Mouse (Mus musculus): ENCODE results near the gene Ldb1. TPM values are rescaled to one million over a fixed set of nuclear protein-coding genes. Genes with fewer than 3 reads are reported as not detected.

Gene Ldb1
- total and polyA plus RNA-seq, 3 experiments: 56.9 to 120 (median 67.6) TPM

- no peak for DNase-seq (ENCODE audit: extremely low read depth)
- Histone ChIP-seq H3K4me2 (ENCODE audit: insufficient read depth, low read depth, poor library complexity, severe bottlenecking) (no peak overlapping the region), H3K27me3 (replicated peaks) (peaks cover 23% of the 10 kb centered on the region), H3K79me2 (replicated peaks; ENCODE audit: control insufficient read depth, extremely low read depth, insufficient read depth, poor library complexity, severe bottlenecking) (no peaks in the 10 kb centered on the region), H3K4me1 (ENCODE audit: control insufficient read depth in 1 of 2, insufficient read depth in 2 of 2) (peaks cover 0 to 17% of the 10 kb centered on the region in 2 experiments; a peak in 2 of 4 replicates), H3K27ac (ENCODE audit: insufficient read depth, low read depth) (no peak overlapping the region), H3K9ac (ENCODE audit: insufficient read depth, low read depth) (no peak overlapping the region), H3K36me3 (replicated peaks in 1 of 2; ENCODE audit: control insufficient read depth in 1 of 2, insufficient read depth in 1 of 2, low read length in 1 of 2) (no peaks in the 10 kb centered on the region), H3K4me3 (replicated peaks in 1 of 3; ENCODE audit: low read depth in 2 of 3, low read length in 2 of 3, poor library complexity in 1 of 3) (no peak overlapping the region), H3K9me3 (replicated peaks; ENCODE audit: low read length) (no peaks in the 10 kb centered on the region)
- in situ Hi-C loops (cut with MboI; ENCODE audit: low pct_ligation_motif_present, low pct_unique_long_range_greater_than_20kb, low sequenced_read_pairs) (no loop called here), dilution Hi-C loops (cut with MboI; ENCODE audit: extremely low pct_ligation_motif_present, extremely low pct_unique_long_range_greater_than_20kb, low sequenced_read_pairs) (no loop called here)
- no peak for TF ChIP-seq E2F4 (IDR thresholded peaks at IDR 0.05; ENCODE audit: insufficient replicate concordance, low read depth, low read length)
- TF ChIP-seq KAT2A (IDR thresholded peaks at IDR 0.05; ENCODE audit: insufficient replicate concordance, low read length): no peak
- no peak for TF ChIP-seq NELFE (IDR thresholded peaks at IDR 0.05; ENCODE audit: low read depth, low read length)
- no peak for TF ChIP-seq CTCF (conservative IDR thresholded peaks at IDR 0.05 in 1 of 2, IDR thresholded peaks at IDR 0.05 in 1 of 2; ENCODE audit: low read depth in 2 of 2, low read length in 2 of 2)
- TF ChIP-seq POLR2AphosphoS2 (IDR thresholded peaks at IDR 0.05; ENCODE audit: low read depth, low read length): no peak
- no peak for TF ChIP-seq CHD1 (IDR thresholded peaks at IDR 0.05; ENCODE audit: low read depth, low read length)
- no peak for TF ChIP-seq ELF1 (IDR thresholded peaks at IDR 0.05; ENCODE audit: low read depth, low read length)
- no peak for TF ChIP-seq ZMIZ1 (IDR thresholded peaks at IDR 0.05; ENCODE audit: low read depth, low read length)
- TF ChIP-seq MAZ (IDR thresholded peaks at IDR 0.05; ENCODE audit: low read depth, low read length): no peak
- TF ChIP-seq MYC (IDR thresholded peaks at IDR 0.05; ENCODE audit: low read depth, low read length): no peak
- no peak for TF ChIP-seq POLR2A (IDR thresholded peaks at IDR 0.05; ENCODE audit: low read depth, low read length)
- TF ChIP-seq CHD2 (IDR thresholded peaks at IDR 0.05; ENCODE audit: low read length): no peak
- no peak for TF ChIP-seq UBTF (IDR thresholded peaks at IDR 0.05; ENCODE audit: low read depth, low read length)
- no peak for TF ChIP-seq ETS1 (conservative IDR thresholded peaks at IDR 0.05; ENCODE audit: low read depth, low read length)
- no peak for TF ChIP-seq MXI1 (IDR thresholded peaks at IDR 0.05; ENCODE audit: low read depth, low read length)
These were observed 5.4 kb upstream of the Ldb1 start for GRCm38 (mm10) chr19:46050462-46050861.

GRCm38 (mm10) chr19:46049129-46049528 lies 4.1 kb upstream of the Ldb1 start:
- in situ Hi-C loops (cut with MboI; ENCODE audit: low pct_ligation_motif_present, low pct_unique_long_range_greater_than_20kb, low sequenced_read_pairs): no loop called here
- no peak overlapping the region for H3K27ac ChIP-seq (ENCODE audit: insufficient read depth, low read depth)
- dilution Hi-C loops (cut with MboI; ENCODE audit: extremely low pct_ligation_motif_present, extremely low pct_unique_long_range_greater_than_20kb, low sequenced_read_pairs): no loop called here

More at GRCm38 (mm10) chr19:46049129-46049528, 4.1 kb upstream of the Ldb1 start:
- Histone ChIP-seq H3K9ac (ENCODE audit: insufficient read depth, low read depth) (no peak overlapping the region), H3K9me3 (replicated peaks; ENCODE audit: low read length) (no peaks in the 10 kb centered on the region), H3K4me2 (ENCODE audit: insufficient read depth, low read depth, poor library complexity, severe bottlenecking) (no peak overlapping the region), H3K36me3 (replicated peaks in 1 of 2; ENCODE audit: control insufficient read depth in 1 of 2, insufficient read depth in 1 of 2, low read length in 1 of 2) (no peaks in the 10 kb centered on the region), H3K79me2 (replicated peaks; ENCODE audit: control insufficient read depth, extremely low read depth, insufficient read depth, poor library complexity, severe bottlenecking) (peaks cover 5% of the 10 kb centered on the region), H3K4me3 (replicated peaks in 1 of 3; ENCODE audit: low read depth in 2 of 3, low read length in 2 of 3, poor library complexity in 1 of 3) (no peak overlapping the region), H3K4me1 (ENCODE audit: control insufficient read depth in 1 of 2, insufficient read depth in 2 of 2) (peaks cover 0 to 15% of the 10 kb centered on the region in 2 experiments; a peak in 2 of 4 replicates), H3K27me3 (replicated peaks) (peaks cover 26% of the 10 kb centered on the region)
- no peak for DNase-seq (ENCODE audit: extremely low read depth)
- no peak for TF ChIP-seq JUN (IDR thresholded peaks at IDR 0.05; ENCODE audit: insufficient read depth, low read depth, low read length)
- no peak for TF ChIP-seq MAFK (IDR thresholded peaks at IDR 0.05; ENCODE audit: insufficient replicate concordance, low read length)
- TF ChIP-seq NELFE (IDR thresholded peaks at IDR 0.05; ENCODE audit: low read depth, low read length): no peak
- TF ChIP-seq E2F4 (IDR thresholded peaks at IDR 0.05; ENCODE audit: insufficient replicate concordance, low read depth, low read length): no peak
- TF ChIP-seq RCOR1 (conservative IDR thresholded peaks at IDR 0.05; ENCODE audit: low read depth, low read length): no peak
- TF ChIP-seq ZC3H11A (IDR thresholded peaks at IDR 0.05; ENCODE audit: low read depth, low read length): no peak
- no peak for TF ChIP-seq IRF4 (IDR thresholded peaks at IDR 0.05; ENCODE audit: low read depth, low read length)
